Mouse (Mus musculus) limb, embryonic 14.5 days (tissue): Measurements from ENCODE around the gene Sympk. TPM values are rescaled to one million over a fixed set of nuclear protein-coding genes. Genes with fewer than 3 reads are reported as not detected.

Experiments
- ATAC-seq: fragments of 200-750 bp; cut with Nextera tagmentation; 2 replicates; pipeline ENCODE4 v1.8.0; 2017; ENCODE audit warnings: low read depth, moderate number of reproducible peaks, moderate TSS enrichment; ENCODE audit not compliant: low FRiP score
- DNase-seq: peaks from one replicate; pipeline ENCODE4 v3.0.0-alpha.2; 2015; ENCODE audit warnings: low spot score
- H3K27ac ChIP-seq: fragments of 300-500 bp; sonication (generic); replicated peaks from 2 replicates; pipeline ENCODE4 v1.5.1; 2014; ENCODE audit warnings: low read depth, mild to moderate bottlenecking, low read length, moderate library complexity, mixed read lengths
- H3K27me3 ChIP-seq: fragments of 300-500 bp; sonication (generic); 2 replicates; pipeline ENCODE4 v1.6.1; 2014; ENCODE audit warnings: low read length, mixed read lengths; ENCODE audit not compliant: control insufficient read depth, insufficient read depth
- H3K36me3 ChIP-seq: fragments of 300-500 bp; sonication (generic); 2 replicates; pipeline ENCODE4 v1.6.1; 2014; ENCODE audit warnings: mild to moderate bottlenecking, low read length, moderate library complexity, mixed read lengths; ENCODE audit not compliant: control insufficient read depth, insufficient read depth
- H3K4me1 ChIP-seq: fragments of 300-500 bp; sonication (generic); 2 replicates; pipeline ENCODE4 v1.6.1; 2014; ENCODE audit warnings: antibody characterized with exemption, low read length, mixed read lengths; ENCODE audit not compliant: control insufficient read depth, insufficient read depth
- H3K4me2 ChIP-seq: fragments of 300-500 bp; sonication (generic); replicated peaks from 2 replicates; pipeline ENCODE4 v1.6.1; 2014; ENCODE audit warnings: low read depth, mild to moderate bottlenecking, low read length, moderate library complexity; ENCODE audit not compliant: severe bottlenecking
- H3K4me3 ChIP-seq: fragments of 300-500 bp; sonication (generic); replicated peaks from 2 replicates; pipeline ENCODE4 v1.5.1; 2014; ENCODE audit warnings: low read length
- H3K9ac ChIP-seq: fragments of 300-500 bp; sonication (generic); 2 replicates; pipeline ENCODE4 v1.6.1; 2014; ENCODE audit warnings: mild to moderate bottlenecking, low read depth, low read length, moderate library complexity; ENCODE audit not compliant: severe bottlenecking
- H3K9me3 ChIP-seq: fragments of 300-500 bp; sonication (generic); 2 replicates; pipeline ENCODE4 v1.6.1; 2016; ENCODE audit warnings: low read length; ENCODE audit not compliant: control insufficient read depth
- POLR2A ChIP-seq: fragments of 200-500 bp; IDR thresholded peaks from 2 replicates; pipeline ENCODE4 v1.8.0; 2012; ENCODE audit warnings: inconsistent platforms, mild to moderate bottlenecking, moderate library complexity, borderline replicate concordance; ENCODE audit not compliant: insufficient read depth, insufficient read length; ENCODE audit errors: extremely low read depth
- WGBS: fragments of 180-500 bp; shearing (Covaris S2); extraction: QIAGEN DNeasy Blood & Tissue Kit; methylation state at CpG from one replicate; pipeline ENCODE4 v1.1.7; 2014; 5-methylcytosine and 5-hydroxymethylcytosine counted together
- polyA plus RNA-seq, 2 experiments: library from polyadenylated mRNA; depleted of rRNA in 1 of 2; stranded (reverse) in 1 of 2; unstranded in 1 of 2; fragments of >200 nt; fragmentation: Nextera tagmentation in 1 of 2; extraction: Ambion mirVana in 1 of 2; gene quantifications; 2 replicates each; pipeline versions ENCODE4 v1.2.1 to v1.2.3; 2012 to 2014

The Sympk gene
- polyA plus RNA-seq, 2 experiments: 23.0 to 97.0 TPM

DNA sequence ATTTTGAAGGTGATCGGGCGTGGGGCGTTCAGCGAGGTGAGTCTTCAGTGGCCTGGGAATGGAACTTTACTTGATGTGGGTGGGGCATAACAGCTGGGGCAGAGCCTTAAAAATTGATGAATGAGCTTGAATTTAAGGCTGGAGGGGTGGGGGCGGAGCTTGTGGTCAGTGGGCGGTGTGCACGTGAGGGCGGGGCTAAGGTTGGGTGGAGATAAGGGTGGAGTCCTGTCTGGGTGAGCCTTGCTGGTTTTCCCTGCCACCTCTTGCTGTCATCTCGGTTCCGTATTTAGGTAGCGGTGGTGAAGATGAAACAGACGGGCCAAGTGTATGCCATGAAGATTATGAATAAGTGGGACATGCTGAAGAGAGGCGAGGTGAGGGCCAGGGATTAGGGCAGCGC lies 61.9 kb downstream of the Sympk start:
- Histone ChIP-seq H3K36me3 (peaks cover 57% of the 10 kb centered on the region), H3K4me1 (peaks cover 26% of the 10 kb centered on the region), H3K9ac (peak overlapping the region; percentile 34; the same call in 1 of the 2 replicates), H3K27ac (no peak overlapping the region), H3K4me3 (no peak overlapping the region), H3K27me3 (no peaks in the 10 kb centered on the region), H3K4me2 (peak overlapping the region; percentile 27), H3K9me3 (no peaks in the 10 kb centered on the region)
- no peak for TF ChIP-seq POLR2A
- peak; percentile 35 for DNase-seq
- peak; percentile 5; the same call in 1 of the 2 replicates for ATAC-seq
- WGBS: 12% methylated on average over 14 of the region's 14 CpGs

DNA sequence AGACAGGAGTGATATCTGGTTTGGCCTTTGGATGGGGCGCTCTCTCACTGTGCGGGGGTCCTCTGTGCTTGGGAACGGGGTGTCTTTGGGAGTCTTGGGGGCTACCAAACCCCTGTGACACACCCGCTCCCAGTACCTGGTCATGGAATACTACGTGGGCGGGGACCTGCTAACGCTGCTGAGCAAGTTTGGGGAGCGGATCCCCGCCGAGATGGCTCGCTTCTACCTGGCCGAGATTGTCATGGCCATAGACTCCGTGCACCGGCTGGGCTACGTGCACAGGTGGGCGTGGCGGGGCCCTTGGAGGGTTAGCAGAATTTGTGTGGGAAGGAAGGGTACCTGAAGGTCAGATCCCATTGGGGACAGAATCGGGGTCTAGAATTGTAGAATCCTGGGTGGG lies 62.6 kb downstream of the Sympk start:
- peaks cover 56% of the 10 kb centered on the region for H3K36me3 ChIP-seq
- H3K4me3 ChIP-seq: no peak overlapping the region
- H3K27me3 ChIP-seq: no peaks in the 10 kb centered on the region
- H3K4me1 ChIP-seq: peaks cover 29% of the 10 kb centered on the region
- H3K9me3 ChIP-seq: no peaks in the 10 kb centered on the region
- 62% methylated on average over 18 of the region's 18 CpGs for WGBS
- TF ChIP-seq POLR2A: no peak
- H3K27ac ChIP-seq: no peak overlapping the region
- ATAC-seq (no peak), DNase-seq (no peak)
- no peak overlapping the region for H3K4me2 ChIP-seq
- no peak overlapping the region for H3K9ac ChIP-seq

DNA sequence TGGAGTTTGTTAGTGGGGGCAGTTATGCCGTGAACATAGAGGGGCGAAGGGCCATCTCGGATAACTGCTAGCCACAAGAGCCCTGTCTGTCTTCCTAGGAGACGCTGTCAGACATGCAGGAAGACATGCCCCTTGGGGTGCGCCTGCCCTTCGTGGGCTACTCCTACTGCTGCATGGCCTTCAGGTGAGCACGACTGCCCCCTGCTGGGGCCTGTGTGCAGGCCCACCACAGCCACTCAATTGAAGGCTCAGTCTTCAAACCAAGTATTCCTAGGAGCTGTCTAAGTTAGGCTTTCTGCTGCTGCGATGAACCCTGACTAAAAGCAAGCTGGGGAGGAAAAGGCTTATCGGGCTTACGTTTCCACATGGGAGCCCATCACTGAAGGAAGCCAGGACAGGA lies 64.6 kb downstream of the Sympk start:
- H3K4me3 ChIP-seq: no peak overlapping the region
- no peak overlapping the region for H3K4me2 ChIP-seq
- H3K36me3 ChIP-seq: peaks cover 44% of the 10 kb centered on the region
- ATAC-seq (no peak), DNase-seq (peak; percentile 31)
- H3K9me3 ChIP-seq: no peaks in the 10 kb centered on the region
- WGBS: 47% methylated on average over 10 of the region's 10 CpGs
- peaks cover 36% of the 10 kb centered on the region for H3K4me1 ChIP-seq
- TF ChIP-seq POLR2A: no peak
- H3K9ac ChIP-seq: no peak overlapping the region
- H3K27ac ChIP-seq: no peak overlapping the region
- H3K27me3 ChIP-seq: no peaks in the 10 kb centered on the region

DNA sequence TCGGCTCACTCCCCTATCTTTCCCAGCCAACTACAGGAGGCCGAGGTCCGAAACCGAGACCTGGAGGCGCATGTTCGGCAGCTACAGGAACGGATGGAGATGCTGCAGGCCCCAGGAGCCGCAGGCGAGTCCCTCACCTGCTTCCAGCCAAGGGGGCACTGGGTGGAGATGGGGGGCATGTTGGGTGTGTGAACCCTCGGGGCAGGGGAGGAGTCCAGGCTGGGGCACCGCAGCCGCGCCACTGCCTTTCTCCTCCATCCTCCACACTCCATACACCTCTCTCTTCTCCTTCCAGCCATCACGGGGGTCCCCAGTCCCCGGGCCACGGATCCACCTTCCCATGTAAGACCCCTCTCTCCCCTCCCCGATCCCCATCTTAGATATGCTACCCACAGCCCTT lies 67.7 kb downstream of the Sympk start:
- 35% methylated on average over 13 of the region's 17 CpGs for WGBS
- Histone ChIP-seq H3K9me3 (no peaks in the 10 kb centered on the region), H3K4me3 (no peak overlapping the region), H3K27me3 (no peaks in the 10 kb centered on the region), H3K27ac (peak overlapping the region; percentile 98; the same call in 1 of the 2 replicates), H3K4me2 (peak overlapping the region; percentile 84), H3K4me1 (peaks cover 29% of the 10 kb centered on the region), H3K9ac (peak overlapping the region; percentile 12; the same call in 1 of the 2 replicates), H3K36me3 (peaks cover 39% of the 10 kb centered on the region)
- ATAC-seq (no peak), DNase-seq (no peak)
- no peak for TF ChIP-seq POLR2A

DNA sequence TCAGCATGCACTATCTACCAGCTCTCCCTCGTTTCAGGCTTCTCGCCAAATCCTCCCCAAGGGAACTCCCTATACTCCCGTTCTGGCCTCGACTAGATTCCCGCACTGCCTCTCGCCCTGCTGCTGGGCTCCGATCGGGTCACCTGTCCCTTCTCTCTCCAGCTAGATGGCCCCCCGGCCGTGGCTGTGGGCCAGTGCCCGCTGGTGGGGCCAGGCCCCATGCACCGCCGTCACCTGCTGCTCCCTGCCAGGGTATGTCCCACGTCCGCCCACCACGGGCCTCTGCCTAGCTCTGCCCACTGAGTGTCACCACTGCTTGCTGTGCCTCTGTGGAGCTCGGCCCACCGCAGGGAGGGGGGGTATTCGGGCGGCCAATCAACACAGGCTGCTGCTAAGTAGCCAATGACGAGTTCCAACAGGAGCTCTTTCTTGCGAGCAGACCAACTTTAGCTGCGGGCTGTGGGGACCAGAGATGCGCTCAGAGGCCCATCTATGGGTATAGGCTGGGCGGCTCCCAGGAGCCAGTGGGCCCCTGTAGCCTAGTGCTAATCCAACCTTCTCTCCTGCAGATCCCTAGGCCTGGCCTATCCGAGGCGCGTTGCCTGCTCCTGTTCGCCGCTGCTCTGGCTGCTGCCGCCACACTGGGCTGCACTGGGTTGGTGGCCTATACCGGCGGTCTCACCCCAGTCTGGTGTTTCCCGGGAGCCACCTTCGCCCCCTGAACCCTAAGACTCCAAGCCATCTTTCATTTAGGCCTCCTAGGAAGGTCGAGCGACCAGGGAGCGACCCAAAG lies 68.4 kb downstream of the Sympk start:
- no peak for TF ChIP-seq POLR2A
- WGBS: 3% methylated on average over 37 of the region's 38 CpGs
- peak overlapping the region; percentile 84 for H3K4me2 ChIP-seq
- no peaks in the 10 kb centered on the region for H3K27me3 ChIP-seq
- peak; percentile 81 for DNase-seq
- peak; percentile 31 for ATAC-seq
- H3K4me1 ChIP-seq: peaks cover 35% of the 10 kb centered on the region
- peak overlapping the region; percentile 54 for H3K9ac ChIP-seq
- H3K36me3 ChIP-seq: peaks cover 39% of the 10 kb centered on the region
- no peaks in the 10 kb centered on the region for H3K9me3 ChIP-seq
- H3K4me3 ChIP-seq: peak overlapping the region; percentile 79
- H3K27ac ChIP-seq: peak overlapping the region; percentile 98

DNA sequence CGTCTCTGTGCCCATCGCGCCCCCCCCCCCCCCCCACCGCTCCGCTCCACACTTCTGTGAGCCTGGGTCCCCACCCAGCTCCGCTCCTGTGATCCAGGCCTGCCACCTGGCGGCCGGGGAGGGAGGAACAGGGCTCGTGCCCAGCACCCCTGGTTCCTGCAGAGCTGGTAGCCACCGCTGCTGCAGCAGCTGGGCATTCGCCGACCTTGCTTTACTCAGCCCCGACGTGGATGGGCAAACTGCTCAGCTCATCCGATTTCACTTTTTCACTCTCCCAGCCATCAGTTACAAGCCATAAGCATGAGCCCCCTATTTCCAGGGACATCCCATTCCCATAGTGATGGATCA lies 69.0 kb downstream of the Sympk start:
- H3K36me3 ChIP-seq: peaks cover 38% of the 10 kb centered on the region
- peaks cover 37% of the 10 kb centered on the region for H3K4me1 ChIP-seq
- peak; percentile 72 for DNase-seq
- peak; percentile 34 for ATAC-seq
- no peak for TF ChIP-seq POLR2A
- peak overlapping the region; percentile 54 for H3K9ac ChIP-seq
- H3K9me3 ChIP-seq: no peaks in the 10 kb centered on the region
- peak overlapping the region; percentile 79 for H3K4me3 ChIP-seq
- H3K4me2 ChIP-seq: peak overlapping the region; percentile 84
- H3K27ac ChIP-seq: peak overlapping the region; percentile 98
- no peaks in the 10 kb centered on the region for H3K27me3 ChIP-seq
- 0% methylated on average over 11 of the region's 15 CpGs for WGBS
